Mouse (Mus musculus) bone marrow macrophage, adult 2 months (primary cell): ENCODE data around the gene Tmco1.

ENCODE experiments used
- CTCF ChIP-seq: IDR thresholded peaks from 2 replicates; pipeline ENCODE4 v1.5.1; 2012; ENCODE audit warnings: low read depth, mild to moderate bottlenecking, low read length, moderate library complexity
- POLR2A ChIP-seq: IDR thresholded peaks from 2 replicates; pipeline ENCODE4 v1.6.1; 2012; ENCODE audit warnings: mild to moderate bottlenecking, low read depth, low read length, borderline replicate concordance

- TF ChIP-seq CTCF (no peak), POLR2A (no peak)
Observed at GRCm38 (mm10) chr1:167261750-167262149, 46.4 kb upstream of the Tmco1 start.
